Mouse (Mus musculus): Measurements from ENCODE around the gene Psma6. TPM values are rescaled to one million over a fixed set of nuclear protein-coding genes. Genes with fewer than 3 reads are reported as not detected.
"Not testable (repeated sequence)": the region's sequence is repeated elsewhere in the genome, so short reads cannot be mapped to it uniquely, and the experiment has no call there.

Gene Psma6
- total RNA-seq (2021): 100 to 1,000 TPM; 150 to 157 TPM

- DNase-seq (ENCODE audit: low spot score): no peak
- intact Hi-C loops (cut with DNase I): no loop called here
Measured at GRCm38 (mm10) chr12:55384023-55384749, at the start of gene Psma6. Psma6 (plus strand) TSS chr12:55384222.

DNA sequence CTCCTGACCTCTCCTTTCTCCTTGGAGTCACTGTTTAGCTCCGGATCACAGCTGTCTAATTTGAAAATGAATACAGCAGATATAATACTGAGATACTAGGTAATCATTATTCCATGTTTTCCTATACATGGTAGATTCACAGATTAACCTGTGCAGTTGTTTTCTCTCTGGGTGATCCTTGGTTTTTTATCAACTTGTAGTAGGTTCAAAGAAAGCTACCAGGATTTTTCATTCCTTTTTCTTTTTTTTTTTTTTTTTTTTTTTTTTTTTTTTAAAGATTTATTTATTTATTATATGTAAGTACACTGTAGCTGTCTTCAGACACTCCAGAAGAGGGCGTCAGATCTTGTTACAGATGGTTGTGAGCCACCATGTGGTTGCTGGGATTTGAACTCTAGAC lies 45.5 kb upstream of the Psma6 start:
- intact Hi-C loops (cut with DNase I); DNase-seq (ENCODE audit: low spot score): not testable (repeated sequence)

DNA sequence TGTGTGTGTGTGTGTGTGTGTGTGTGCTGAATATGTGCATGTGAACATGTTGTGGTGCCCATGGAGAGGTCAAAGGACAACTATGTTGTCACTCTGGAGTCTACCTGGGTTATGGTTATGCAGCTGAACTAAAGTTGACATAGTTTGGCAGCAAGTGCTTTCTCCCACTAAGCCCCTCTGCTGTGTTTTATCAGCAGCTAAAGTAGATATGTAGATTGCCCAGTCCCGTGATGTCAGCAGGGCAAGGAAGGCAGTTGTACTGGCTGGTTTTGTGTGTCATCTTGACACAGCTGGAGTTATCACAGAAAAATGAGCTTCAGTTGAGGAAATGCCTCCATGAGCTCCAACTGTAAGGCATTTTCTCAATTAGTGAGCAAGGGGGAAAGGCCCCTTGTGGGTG lies 41.0 kb upstream of the Psma6 start:
- DNase-seq (ENCODE audit: low spot score); intact Hi-C loops (cut with DNase I): not testable (repeated sequence)

DNA sequence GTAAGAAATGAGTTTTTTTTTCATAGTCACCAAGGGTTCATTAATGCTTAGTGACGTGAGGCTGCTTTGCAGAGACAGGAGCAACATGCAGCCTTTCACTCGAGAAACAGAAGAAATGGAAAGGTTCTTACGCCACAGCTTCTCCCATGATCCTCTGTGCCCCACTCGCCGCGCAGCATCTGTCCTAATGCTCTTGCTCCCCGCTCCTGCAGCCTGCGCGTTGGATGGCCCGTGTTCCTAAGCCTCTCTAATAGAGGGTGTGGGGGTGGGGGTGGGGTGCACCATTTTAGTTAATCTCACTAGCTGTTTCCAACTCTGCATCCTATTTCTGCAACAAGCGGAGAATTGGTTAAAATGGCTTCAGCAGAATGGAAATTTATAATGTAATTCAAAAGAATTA lies 40.0 kb upstream of the Psma6 start:
- intact Hi-C loops (cut with DNase I): no loop called here
- DNase-seq (ENCODE audit: low spot score): no peak

DNA sequence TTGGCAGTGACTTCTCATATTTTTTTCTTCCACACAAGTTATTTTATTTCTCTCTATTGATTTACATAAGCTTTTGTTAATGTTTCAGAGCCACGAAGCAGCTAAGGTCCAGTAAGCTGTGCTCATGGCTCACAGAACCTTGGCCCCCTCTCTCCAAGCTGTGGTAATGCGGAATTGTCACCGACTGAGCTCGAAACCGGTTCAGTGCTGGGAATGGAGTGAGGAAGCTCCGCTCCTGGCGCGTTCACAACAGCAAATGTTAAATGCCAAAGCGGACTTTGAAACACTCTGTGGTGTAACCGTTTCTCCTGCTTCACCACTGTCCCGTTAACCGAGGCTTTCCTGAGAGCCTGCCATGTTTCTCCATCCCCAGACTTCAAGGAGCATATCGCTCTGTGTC lies 39.4 kb upstream of the Psma6 start:
- DNase-seq (ENCODE audit: low spot score): no peak
- intact Hi-C loops (cut with DNase I): no loop called here

- no peak for DNase-seq (ENCODE audit: low spot score)
- intact Hi-C loops (cut with DNase I): no loop called here
Measured at GRCm38 (mm10) chr12:55353423-55353822, 30.6 kb upstream of the Psma6 start.

DNA sequence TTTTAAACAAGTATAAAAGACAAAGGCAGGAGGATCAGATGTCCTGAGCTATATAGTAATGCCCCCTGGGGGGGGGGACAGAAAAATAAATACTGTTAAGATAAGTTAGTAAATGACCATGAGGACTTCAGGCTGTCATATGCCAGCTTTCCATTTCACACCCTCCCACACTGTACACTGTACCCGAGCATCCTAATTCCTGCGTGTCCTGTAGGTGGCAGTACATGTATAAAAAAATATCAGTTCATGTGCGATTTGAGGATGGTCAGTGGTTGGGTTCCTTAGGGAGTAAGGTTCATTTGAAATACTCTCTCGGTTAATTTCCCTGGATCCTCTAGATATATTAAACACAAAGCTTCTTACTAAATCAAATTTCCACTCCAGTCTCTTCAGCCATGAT lies 29.1 kb upstream of the Psma6 start:
- intact Hi-C loops (cut with DNase I): loop anchor here (1.0 to 2.0 kb wide), 2 partner anchors 38 to 144 kb away; no protein-coding TSS in a partner anchor
- DNase-seq (ENCODE audit: low spot score): no peak

DNA sequence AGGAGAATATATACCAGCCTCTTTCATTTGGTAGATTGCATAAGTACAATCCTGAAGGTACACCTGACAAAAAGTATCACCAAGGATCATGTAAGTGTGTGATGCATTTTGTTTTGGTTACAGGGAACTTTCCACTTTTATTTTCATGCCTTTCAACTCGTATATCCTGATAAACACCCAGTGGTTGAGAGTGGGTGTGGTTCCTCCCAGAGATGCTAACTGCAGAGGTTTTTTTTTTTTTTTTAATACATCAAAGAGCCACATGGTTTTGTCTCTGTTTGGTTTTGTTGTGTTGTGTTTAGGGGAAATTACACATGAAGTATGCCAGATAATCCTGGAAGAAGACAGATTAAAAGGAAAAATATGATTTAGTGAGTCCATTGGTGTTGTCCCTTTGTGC lies 26.7 kb upstream of the Psma6 start:
- intact Hi-C loops (cut with DNase I): no loop called here
- DNase-seq (ENCODE audit: low spot score): no peak

- DNase-seq (ENCODE audit: low spot score): no peak
- intact Hi-C loops (cut with DNase I): no loop called here
Measured at GRCm38 (mm10) chr12:55360929-55361328, 23.1 kb upstream of the Psma6 start.

GRCm38 (mm10) chr12:55365083-55365482 lies 18.9 kb upstream of the Psma6 start:
- intact Hi-C loops (cut with DNase I): no loop called here
- DNase-seq (ENCODE audit: low spot score): no peak

GRCm38 (mm10) chr12:55372424-55373055 lies 11.5 kb upstream of the Psma6 start:
- intact Hi-C loops (cut with DNase I): loop anchor here (1.0 kb wide), 1 partner anchor 123 kb away; no protein-coding TSS in a partner anchor
- DNase-seq (ENCODE audit: low spot score): no peak

DNA sequence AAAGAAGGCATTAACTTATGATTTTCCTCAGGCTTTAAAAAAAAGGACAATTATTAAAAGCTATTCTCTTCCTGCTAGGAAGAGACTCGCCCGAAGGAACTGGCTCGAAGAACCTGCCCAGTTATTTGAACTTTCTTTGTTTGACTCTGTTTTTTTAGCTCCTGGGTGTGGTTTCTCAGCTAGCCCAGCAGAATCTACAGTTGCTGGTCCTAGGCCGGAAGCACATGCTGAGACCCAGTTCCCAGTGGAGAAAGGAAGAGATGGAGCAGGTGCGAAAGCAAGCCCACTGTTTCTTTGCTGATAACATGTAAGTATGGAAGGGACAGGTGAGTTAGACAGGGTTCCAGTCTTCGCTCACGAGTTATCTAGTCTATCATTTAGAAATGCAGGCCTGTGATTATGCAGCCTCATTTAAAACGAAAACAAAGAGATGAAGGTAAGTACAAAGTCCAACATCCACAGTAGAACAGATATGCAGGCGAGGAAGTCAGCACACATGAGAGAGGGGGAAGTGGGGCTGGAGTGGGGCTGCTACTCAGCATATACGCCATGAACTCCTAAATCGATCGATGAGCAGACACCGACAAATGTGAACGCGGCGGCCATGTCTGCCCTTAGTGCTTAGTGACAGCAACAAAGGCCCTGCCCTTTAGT lies 6.9 kb upstream of the Psma6 start:
- no peak for DNase-seq (ENCODE audit: low spot score)
- intact Hi-C loops (cut with DNase I): no loop called here

DNA sequence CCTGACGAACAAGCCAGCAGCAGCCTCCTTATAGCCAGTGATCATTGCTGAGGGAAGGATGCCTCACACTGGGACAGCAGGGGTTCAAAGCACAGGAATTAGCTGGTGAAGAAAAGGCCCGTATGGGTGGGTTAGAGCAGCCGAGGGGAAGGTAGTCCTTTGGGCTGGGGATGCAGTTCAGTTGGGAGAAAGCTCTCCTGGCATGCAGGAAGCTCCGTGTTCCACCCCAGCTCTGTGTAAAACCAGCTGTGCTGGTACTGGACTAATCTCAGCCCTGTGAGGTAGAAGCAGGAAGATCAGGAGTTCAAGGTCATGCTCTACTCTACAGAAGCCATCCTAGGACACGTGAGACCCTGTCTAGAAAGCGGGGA lies 6.4 kb upstream of the Psma6 start:
- no peak for DNase-seq (ENCODE audit: low spot score)
- intact Hi-C loops (cut with DNase I): no loop called here

DNA sequence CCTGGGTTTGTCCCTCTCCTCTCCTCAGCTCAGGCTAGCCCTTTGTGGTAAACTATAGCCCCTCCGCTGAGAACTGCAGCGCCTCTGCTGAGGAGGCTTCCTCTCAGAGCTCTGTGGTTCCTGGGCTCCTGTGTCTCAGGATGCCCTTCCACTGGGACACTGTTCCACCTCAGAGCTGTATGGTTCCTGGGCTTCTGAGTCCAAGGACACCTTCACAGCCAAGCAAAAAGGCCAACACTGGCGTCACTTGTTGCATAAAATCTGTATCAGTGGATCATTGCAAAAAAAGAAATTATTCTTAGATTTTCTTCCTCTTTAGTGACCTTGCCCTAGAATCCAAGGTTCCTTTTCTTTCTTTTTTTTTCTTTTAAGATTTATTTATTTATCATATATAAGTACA lies 804 bp downstream of the Psma6 start:
- no peak for DNase-seq (ENCODE audit: low spot score)
- intact Hi-C loops (cut with DNase I): no loop called here

GRCm38 (mm10) chr12:55385931-55386330 lies 1.9 kb downstream of the Psma6 start:
- intact Hi-C loops (cut with DNase I): no loop called here
- peak; percentile 57 for DNase-seq (ENCODE audit: low spot score)

DNA sequence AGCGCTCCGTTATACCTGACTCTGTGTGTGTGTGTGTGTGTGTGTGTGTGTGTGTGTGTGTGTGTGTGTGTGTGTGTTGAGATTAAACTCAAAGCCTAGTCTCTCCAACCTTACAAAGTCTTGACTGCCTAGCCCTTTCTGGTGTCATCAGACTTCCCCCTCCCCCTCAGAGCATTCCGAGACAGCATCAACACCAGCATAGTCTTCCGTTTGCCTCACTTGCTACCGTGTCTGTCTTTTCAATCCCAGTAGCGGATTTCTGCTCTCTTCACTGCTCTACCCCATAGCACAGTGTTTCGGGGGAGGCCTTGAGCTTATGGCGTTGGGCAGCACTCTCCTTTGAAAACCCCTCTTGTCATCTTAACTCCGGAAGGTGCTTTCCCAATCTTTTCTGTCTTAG lies 2.4 kb downstream of the Psma6 start:
- no peak for DNase-seq (ENCODE audit: low spot score)
- intact Hi-C loops (cut with DNase I): no loop called here

DNA sequence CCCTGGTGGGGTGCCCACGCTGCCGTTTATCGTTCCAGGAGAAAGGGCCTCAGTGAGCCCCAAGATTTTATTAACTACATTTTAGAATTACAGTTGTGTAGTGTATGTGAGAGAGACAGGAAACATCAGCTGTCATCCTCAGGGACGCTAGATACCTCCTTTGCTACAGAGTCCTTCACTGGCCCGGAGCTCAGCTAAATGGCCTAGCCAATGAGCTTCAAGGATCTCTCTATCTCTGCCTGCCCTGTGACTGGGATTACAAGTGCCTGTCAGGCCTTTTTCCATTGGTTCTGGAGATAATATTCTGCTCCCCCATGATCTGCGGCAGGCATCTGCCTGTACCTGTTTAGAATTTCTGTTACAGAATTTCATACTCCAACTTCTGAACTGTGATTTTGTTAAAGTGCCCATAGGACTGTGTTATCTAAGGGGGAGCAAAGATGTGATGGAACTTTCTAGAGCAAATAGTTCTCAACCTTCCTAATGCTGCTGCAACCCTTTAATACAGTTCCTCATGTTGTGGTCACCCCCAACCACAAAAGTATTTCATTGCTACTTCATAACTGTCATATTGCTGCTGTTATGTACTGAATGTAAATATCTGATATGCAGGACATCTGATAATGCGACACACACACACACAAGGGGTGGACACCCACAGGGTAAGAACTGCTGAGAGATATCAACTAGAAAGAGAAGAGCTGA lies 3.2 kb downstream of the Psma6 start:
- DNase-seq (ENCODE audit: low spot score): no peak
- intact Hi-C loops (cut with DNase I): no loop called here

DNA sequence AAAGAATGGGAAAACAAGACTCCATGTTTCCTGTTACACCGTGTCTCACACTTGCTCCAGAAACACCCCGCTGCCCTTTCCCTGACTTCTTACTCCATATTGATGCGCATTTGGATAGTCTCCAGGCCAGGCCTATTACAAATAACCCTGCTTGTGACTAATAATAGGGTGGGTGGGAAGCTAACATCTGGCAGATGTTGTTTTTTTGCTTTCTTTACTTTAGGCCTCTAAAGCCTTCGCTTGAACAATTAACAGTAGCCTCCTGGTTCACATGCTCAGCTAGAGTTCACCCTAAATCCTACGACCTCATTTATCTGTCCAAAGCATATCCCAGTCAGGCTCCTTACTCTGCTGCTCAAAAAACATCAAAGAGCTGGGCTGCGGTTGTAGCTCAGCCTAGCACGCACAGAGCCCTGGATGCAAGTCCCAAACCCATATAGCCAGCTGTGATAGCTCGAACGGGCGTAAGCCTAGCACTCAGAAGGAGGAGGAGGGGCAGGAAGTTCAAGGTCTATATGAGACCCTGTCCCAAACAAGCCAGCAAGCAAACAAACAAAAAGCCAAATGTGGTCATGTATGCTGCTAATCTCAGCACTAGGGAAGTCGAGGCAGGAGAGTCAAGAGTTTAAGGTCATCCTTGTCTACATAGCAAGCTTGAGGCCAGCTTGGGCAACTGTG lies 3.9 kb downstream of the Psma6 start:
- intact Hi-C loops (cut with DNase I): no loop called here
- DNase-seq (ENCODE audit: low spot score): no peak

DNA sequence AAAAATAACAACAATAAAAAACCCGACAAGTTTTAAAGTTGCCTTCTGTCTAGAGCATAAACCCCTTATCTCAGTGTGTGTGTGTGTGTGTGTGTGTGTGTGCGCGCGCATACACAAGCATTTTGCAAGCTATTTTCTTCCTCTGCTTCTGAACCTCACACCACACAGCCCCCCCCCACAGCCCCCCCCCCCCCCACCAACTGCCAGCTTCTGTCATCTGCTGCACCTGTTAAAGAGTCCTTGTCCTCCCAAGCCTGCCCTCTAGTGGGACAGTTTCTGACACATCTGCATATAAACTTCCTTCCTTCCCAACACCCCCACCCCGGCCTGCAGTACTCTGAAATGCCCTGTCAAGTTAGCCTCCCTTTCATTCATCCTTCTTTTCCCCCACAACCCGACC lies 4.5 kb downstream of the Psma6 start:
- intact Hi-C loops (cut with DNase I): no loop called here

More for the DNA sequence above, 4.5 kb downstream of the Psma6 start:
- no peak for DNase-seq (ENCODE audit: low spot score)
